Mouse (Mus musculus) c-Kit-positive CD71-positive TER-119-positive erythroid progenitor cells, embryonic 14.5 days (primary cell): ENCODE results near the gene Ppp1r12a.

Experiments
- DNase-seq: peaks from one replicate; pipeline ENCODE4 v3.0.0-alpha.2; 2013; ENCODE audit warnings: low spot score

The Ppp1r12a gene

GRCm38 (mm10) chr10:108161261-108162256, at the start of gene Ppp1r12a:
TSS of gene Ppp1r12a (plus strand) at chr10:108162193.
- DNase-seq, result peak; percentile 92

- peak; percentile 37 for DNase-seq
Observed at GRCm38 (mm10) chr10:108113361-108114237, 48.4 kb upstream of the Ppp1r12a start.

GRCm38 (mm10) chr10:108118200-108119163, 43.5 kb upstream of the Ppp1r12a start:
- no peak for DNase-seq

- DNase-seq, result no peak
Observed at GRCm38 (mm10) chr10:108119416-108119815, 42.6 kb upstream of the Ppp1r12a start.

- DNase-seq, result no peak
Observed at GRCm38 (mm10) chr10:108124934-108125599, 36.9 kb upstream of the Ppp1r12a start.

- no peak for DNase-seq
Observed at GRCm38 (mm10) chr10:108129167-108129566, 32.8 kb upstream of the Ppp1r12a start.

GRCm38 (mm10) chr10:108131858-108132257, 30.1 kb upstream of the Ppp1r12a start:
- DNase-seq, result no peak

- no peak for DNase-seq
Observed at GRCm38 (mm10) chr10:108133253-108133652, 28.7 kb upstream of the Ppp1r12a start.

GRCm38 (mm10) chr10:108133745-108134144, 28.2 kb upstream of the Ppp1r12a start:
- no peak for DNase-seq

GRCm38 (mm10) chr10:108138347-108138746, 23.6 kb upstream of the Ppp1r12a start:
- no peak for DNase-seq

- DNase-seq, result no peak
Observed at GRCm38 (mm10) chr10:108139788-108140187, 22.2 kb upstream of the Ppp1r12a start.

GRCm38 (mm10) chr10:108140742-108141141, 21.3 kb upstream of the Ppp1r12a start:
- no peak for DNase-seq

- DNase-seq, result no peak
Observed at GRCm38 (mm10) chr10:108143991-108144525, 17.9 kb upstream of the Ppp1r12a start.

GRCm38 (mm10) chr10:108145701-108146100, 16.3 kb upstream of the Ppp1r12a start:
- DNase-seq, result no peak

- no peak for DNase-seq
Observed at GRCm38 (mm10) chr10:108147031-108147430, 15.0 kb upstream of the Ppp1r12a start.

GRCm38 (mm10) chr10:108153301-108153700, 8.7 kb upstream of the Ppp1r12a start:
- DNase-seq, result no peak

GRCm38 (mm10) chr10:108155042-108155686, 6.8 kb upstream of the Ppp1r12a start:
- DNase-seq, result no peak

- no peak for DNase-seq
Observed at GRCm38 (mm10) chr10:108155687-108156067, 6.3 kb upstream of the Ppp1r12a start.

GRCm38 (mm10) chr10:108156128-108156527, 5.9 kb upstream of the Ppp1r12a start:
- no peak for DNase-seq

GRCm38 (mm10) chr10:108159002-108159401, 3.0 kb upstream of the Ppp1r12a start:
- DNase-seq, result no peak
